Mouse (Mus musculus) neural tube, embryonic 11.5 days (tissue): ENCODE data around the gene U2af2. TPM values are rescaled to one million over a fixed set of nuclear protein-coding genes. Genes with fewer than 3 reads are reported as not detected.

Experiments
- microRNA-seq: library from miRNA; unstranded; fragments of <30 nt; microRNA quantifications from one replicate; pipeline ENCODE4, GENCODE M21; 2016
- polyA plus RNA-seq: library from polyadenylated mRNA; unstranded; fragments of >200 nt; fragmentation: Nextera tagmentation; extraction: Ambion mirVana; gene quantifications from 2 replicates; pipeline ENCODE4 v1.2.1, GENCODE M21; 2014

Gene U2af2
- polyA plus RNA-seq, 1 experiment from 2014 or later, result 167 TPM

Small RNA genes lying within 50 kb of the gene (microRNA-seq; reads per million reads assigned to microRNA genes)
- gene Gm26217, result not detected

Other genes with a start within 250 kb of the U2af2 start
- 422 and 471 TPM in 2 replicates for gene Ube2s, start 249.6 kb upstream of the U2af2 start, polyA plus RNA-seq
- gene Shisa7, start 217.4 kb upstream of the U2af2 start, polyA plus RNA-seq, result 3.1 and 3.2 TPM in 2 replicates
- gene Isoc2b, start 191.9 kb upstream of the U2af2 start, polyA plus RNA-seq, result 2.4 and 2.5 TPM in 2 replicates
- 0.49 and 0.82 TPM in 2 replicates for gene Isoc2a, start 185.0 kb upstream of the U2af2 start, polyA plus RNA-seq
- 0.29 TPM in 1 of 2 replicates, not detected in the other for gene Gm36210, start 155.6 kb upstream of the U2af2 start, polyA plus RNA-seq
- 3.5 and 3.8 TPM in 2 replicates for gene Zfp628, start 146.9 kb upstream of the U2af2 start, polyA plus RNA-seq
- gene Nat14, start 140.1 kb upstream of the U2af2 start, polyA plus RNA-seq, result 6.4 and 7.1 TPM in 2 replicates
- gene Ssc5d, start 136.4 kb upstream of the U2af2 start, polyA plus RNA-seq, result 2.8 and 3.3 TPM in 2 replicates
- not detected in 2 replicates for gene Sbk2, start 97.7 kb upstream of the U2af2 start, polyA plus RNA-seq
- gene Sbk3, start 91.0 kb upstream of the U2af2 start, polyA plus RNA-seq, result 0.09 TPM in 1 of 2 replicates, not detected in the other
- 41.6 and 47.8 TPM in 2 replicates for gene Zfp579, start 66.0 kb upstream of the U2af2 start, polyA plus RNA-seq
- gene Zfp524, start 47.7 kb upstream of the U2af2 start, polyA plus RNA-seq, result 7.8 and 10.1 TPM in 2 replicates
- gene Fiz1, start 47.4 kb upstream of the U2af2 start, polyA plus RNA-seq, result 50.2 and 50.6 TPM in 2 replicates
- 0.36 and 1.1 TPM in 2 replicates for gene Gm44973, start 46.6 kb upstream of the U2af2 start, polyA plus RNA-seq
- 5.5 and 5.6 TPM in 2 replicates for gene Zfp865, start 41.8 kb upstream of the U2af2 start, polyA plus RNA-seq
- 6.4 and 8.3 TPM in 2 replicates for gene Ccdc106, start 41.6 kb upstream of the U2af2 start, polyA plus RNA-seq
- 0.50 TPM in 1 of 2 replicates, not detected in the other for gene 4632433K11Rik, start 28.0 kb upstream of the U2af2 start, polyA plus RNA-seq
- 2.7 and 3.2 TPM in 2 replicates for gene Zfp784, start 23.7 kb upstream of the U2af2 start, polyA plus RNA-seq
- 42.3 and 48.9 TPM in 2 replicates for gene Zfp580, start 10.6 kb upstream of the U2af2 start, polyA plus RNA-seq
- gene Epn1, start 18.1 kb downstream of the U2af2 start, polyA plus RNA-seq, result 64.8 and 67.4 TPM in 2 replicates
- gene Rfpl4, start 54.8 kb downstream of the U2af2 start, polyA plus RNA-seq, result not detected in 2 replicates
- gene Rasl2-9, start 63.8 kb downstream of the U2af2 start, polyA plus RNA-seq, result not detected in 2 replicates
- not detected in 2 replicates for gene Vmn1r55, start 87.5 kb downstream of the U2af2 start, polyA plus RNA-seq
- not detected in 2 replicates for gene Vmn1r56, start 134.6 kb downstream of the U2af2 start, polyA plus RNA-seq
- gene Vmn1r57, start 156.3 kb downstream of the U2af2 start, polyA plus RNA-seq, result not detected in 2 replicates